Mouse (Mus musculus) intestine, embryonic 16.5 days (tissue): Measurements from ENCODE around the gene Mat2a. TPM values are rescaled to one million over a fixed set of nuclear protein-coding genes. Genes with fewer than 3 reads are reported as not detected.

Source experiments
- polyA plus RNA-seq: library from polyadenylated mRNA; unstranded; fragments of >200 nt; fragmentation: Nextera tagmentation; extraction: Ambion mirVana; gene quantifications from 2 replicates; pipeline ENCODE4 v1.2.1, GENCODE M21; 2015

Gene Mat2a
- polyA plus RNA-seq, 1 experiment from 2014 or later: 293 TPM

Other genes with a start within 250 kb of the Mat2a start
- gene Atoh8, start 204.0 kb downstream of the Mat2a start, polyA plus RNA-seq: 9.3 and 9.6 TPM in 2 replicates
- 0.11 and 0.18 TPM in 2 replicates for gene Sftpb, start 134.9 kb downstream of the Mat2a start, polyA plus RNA-seq
- 30.0 and 33.0 TPM in 2 replicates for gene Usp39, start 94.4 kb downstream of the Mat2a start, polyA plus RNA-seq
- 27.6 and 27.7 TPM in 2 replicates for gene 0610030E20Rik, start 92.2 kb downstream of the Mat2a start, polyA plus RNA-seq
- gene Tmem150a, start 84.1 kb downstream of the Mat2a start, polyA plus RNA-seq: 16.4 and 18.0 TPM in 2 replicates
- gene Rnf181, start 72.6 kb downstream of the Mat2a start, polyA plus RNA-seq: 159 and 162 TPM in 2 replicates
- gene Vamp5, start 59.1 kb downstream of the Mat2a start, polyA plus RNA-seq: 17.3 and 17.8 TPM in 2 replicates
- gene Vamp8, start 48.9 kb downstream of the Mat2a start, polyA plus RNA-seq: 251 and 269 TPM in 2 replicates
- gene Ggcx, start 25.2 kb downstream of the Mat2a start, polyA plus RNA-seq: 20.3 and 23.7 TPM in 2 replicates
- 0.32 and 0.42 TPM in 2 replicates for gene Sh2d6, start 82.1 kb upstream of the Mat2a start, polyA plus RNA-seq
- 33.1 and 35.2 TPM in 2 replicates for gene Capg, start 104.8 kb upstream of the Mat2a start, polyA plus RNA-seq
- gene Elmod3, start 158.9 kb upstream of the Mat2a start, polyA plus RNA-seq: 15.6 and 15.8 TPM in 2 replicates
- 41.1 and 44.0 TPM in 2 replicates for gene Retsat, start 158.9 kb upstream of the Mat2a start, polyA plus RNA-seq
- 48.8 and 57.5 TPM in 2 replicates for gene Tgoln1, start 177.4 kb upstream of the Mat2a start, polyA plus RNA-seq